Mouse (Mus musculus) kidney, postnatal 14 days (tissue): ENCODE results near the gene Arpc2.
"Not testable (repeated sequence)": the region's sequence is repeated elsewhere in the genome, so short reads cannot be mapped to it uniquely, and the experiment has no call there.

Source experiments
- DNase-seq: peaks from one replicate; pipeline ENCODE4 v3.0.0; 2022; ENCODE audit warnings: mixed read lengths

Arpc2 gene

GRCm38 (mm10) chr1:74284543-74285160, 48.8 kb downstream of the Arpc2 start, which contains the start of the genes Aamp and Pnkd:
TSS of gene Aamp (minus strand) at chr1:74284738.
TSS of gene Pnkd (plus strand) at chr1:74284930.
- peak; percentile 100 for DNase-seq

DNA sequence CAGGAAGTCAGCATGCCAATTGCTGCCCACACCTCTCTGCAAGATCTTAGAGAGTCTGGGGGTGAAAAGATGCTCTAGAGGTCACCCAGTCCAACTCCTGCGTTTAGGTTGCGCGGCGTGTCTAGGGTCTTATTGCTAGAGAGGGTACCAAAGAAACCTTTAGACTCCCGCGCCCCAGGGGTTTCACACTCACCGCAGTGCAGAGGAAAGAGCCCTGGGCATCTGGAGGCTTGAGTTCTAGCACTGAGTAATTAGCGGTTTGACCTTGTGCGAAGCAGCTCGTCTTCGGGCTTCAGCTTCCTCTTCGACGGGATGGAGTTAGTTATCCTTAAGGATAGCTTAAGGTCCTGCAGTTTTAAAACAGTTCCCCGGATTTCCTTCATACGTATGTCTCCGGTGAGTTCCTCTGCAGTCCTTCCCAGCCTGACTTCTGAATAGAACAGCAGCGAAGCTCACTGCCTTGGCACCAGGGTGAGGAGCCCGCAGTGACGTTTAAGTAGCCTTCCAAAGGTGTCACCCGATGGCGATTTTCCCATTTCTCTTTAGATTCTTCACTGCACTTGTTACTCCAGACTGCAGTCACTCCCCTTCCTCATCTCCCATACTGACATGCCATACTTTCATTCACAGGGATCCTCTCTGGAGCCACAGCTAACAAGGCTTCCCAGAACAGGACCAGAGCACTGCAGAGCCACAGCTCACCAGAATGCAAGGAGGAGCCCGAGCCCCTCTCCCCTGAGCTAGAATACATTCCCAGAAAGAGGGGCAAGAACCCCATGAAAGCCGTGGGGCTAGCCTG, 49.5 kb downstream of the Arpc2 start:
- DNase-seq: no peak

DNA sequence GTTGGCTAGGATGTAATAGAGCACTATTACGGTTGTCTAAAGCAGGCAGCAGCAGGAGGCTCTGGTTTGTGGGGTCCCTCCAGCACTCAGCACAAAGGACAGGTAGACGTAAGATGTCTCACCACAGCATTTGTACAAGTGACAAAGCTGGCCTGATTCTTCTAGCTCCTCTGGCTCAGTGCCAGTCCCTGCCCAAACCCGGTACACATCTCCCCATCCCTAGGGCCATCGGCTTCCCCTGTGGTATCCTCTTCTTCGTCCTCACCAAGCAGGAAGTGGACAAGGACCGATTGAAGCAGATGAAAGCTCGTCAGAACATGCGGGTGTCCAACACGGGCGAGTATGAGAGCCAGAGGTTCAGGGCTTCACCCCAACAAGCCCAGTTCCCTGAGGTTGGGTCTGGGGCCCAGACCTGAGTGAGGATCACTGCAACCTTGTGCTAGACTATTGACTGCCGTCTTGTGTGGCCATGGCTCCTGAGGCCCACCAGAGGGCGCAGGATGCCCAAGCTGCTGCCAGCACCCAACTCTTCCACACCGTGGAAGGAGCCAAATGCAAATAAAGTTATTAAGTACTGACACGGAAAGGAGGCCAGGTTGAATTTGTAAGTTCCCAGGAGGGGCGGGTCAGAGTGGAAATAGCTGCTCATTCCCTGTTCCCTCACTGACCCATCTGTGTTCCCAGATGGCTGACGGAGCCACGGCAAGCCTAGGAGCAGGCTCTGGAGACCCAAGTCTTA, 51.2 kb downstream of the Arpc2 start:
- DNase-seq: not testable (repeated sequence)

DNA sequence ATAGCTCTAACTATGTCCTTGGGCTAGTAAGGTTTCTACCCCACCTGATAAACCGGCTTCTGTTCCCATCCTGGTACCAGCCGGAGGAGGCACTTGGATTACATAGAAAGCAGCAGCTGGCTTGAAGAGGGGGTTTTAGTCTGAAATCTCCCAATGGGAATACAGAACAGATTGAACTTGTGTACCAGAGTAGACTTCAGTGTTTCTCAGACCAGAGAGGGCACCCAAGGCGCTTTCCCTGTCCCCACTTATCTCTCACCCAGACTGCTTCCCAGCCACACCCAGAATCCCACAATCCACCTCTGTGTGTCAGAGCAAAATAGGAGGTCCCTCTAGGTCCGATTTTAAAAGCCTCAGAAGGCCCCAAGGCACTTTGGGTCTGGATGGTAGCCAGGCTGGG, 52.4 kb downstream of the Arpc2 start:
- DNase-seq: no peak

DNA sequence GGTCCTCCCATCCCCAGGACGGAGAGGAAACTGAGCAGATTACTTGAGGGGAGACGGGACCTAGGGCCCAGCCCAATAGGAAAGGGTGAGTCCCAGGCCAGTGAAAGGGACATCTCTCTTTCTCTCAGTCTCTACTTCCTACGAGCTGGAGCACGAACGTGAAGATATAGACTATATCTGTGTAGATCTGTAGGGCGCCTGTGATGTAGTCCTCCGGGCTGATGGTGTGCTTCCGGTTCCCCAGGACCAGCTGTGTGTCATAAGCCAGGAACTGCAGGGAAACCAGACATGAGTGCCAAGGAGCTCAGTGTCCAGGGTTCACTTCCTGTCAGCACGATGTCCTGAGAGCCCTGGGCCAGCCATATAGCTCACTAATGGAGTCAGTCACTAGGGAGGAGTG, 53.4 kb downstream of the Arpc2 start:
- no peak for DNase-seq

GRCm38 (mm10) chr1:74289740-74290139, 53.9 kb downstream of the Arpc2 start:
- no peak for DNase-seq

- DNase-seq: no peak
Observed at GRCm38 (mm10) chr1:74290141-74290540, 54.3 kb downstream of the Arpc2 start.

DNA sequence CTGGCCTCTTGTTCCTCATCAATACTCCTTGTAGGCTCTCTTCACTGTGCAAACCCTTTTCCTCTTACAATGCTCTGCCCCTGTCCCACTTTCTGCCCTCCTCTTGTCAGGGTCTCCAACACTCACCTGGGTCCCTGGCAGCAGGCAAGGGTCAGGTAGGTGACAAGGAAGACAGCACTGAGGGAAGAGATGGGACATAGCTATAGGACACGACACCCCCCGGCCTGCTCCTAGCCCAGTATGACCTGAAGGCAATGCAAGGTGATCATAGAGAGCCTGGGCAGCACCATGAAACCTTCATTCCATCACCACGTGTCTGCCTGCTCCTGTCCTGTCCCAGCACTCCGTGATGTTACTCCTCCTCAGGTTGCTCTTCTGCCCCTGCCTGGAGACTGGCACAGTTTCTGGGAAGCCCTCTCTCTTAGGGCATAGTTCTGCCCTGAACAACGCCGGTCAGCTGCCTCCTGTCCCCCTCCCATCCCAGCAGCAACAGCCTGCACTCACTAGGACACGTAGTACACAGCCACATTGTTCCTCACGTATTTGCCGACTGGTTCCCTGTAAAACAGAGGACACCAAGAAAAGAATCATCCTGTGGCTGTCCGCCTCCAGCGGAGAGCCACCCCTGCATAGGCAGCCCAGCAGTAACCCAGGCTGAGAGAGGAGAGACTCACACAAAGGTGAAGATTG, 56.6 kb downstream of the Arpc2 start:
- DNase-seq: no peak

GRCm38 (mm10) chr1:74293306-74293960, 57.5 kb downstream of the Arpc2 start:
- DNase-seq: no peak

GRCm38 (mm10) chr1:74294090-74294643, 58.3 kb downstream of the Arpc2 start:
- DNase-seq: no peak

DNA sequence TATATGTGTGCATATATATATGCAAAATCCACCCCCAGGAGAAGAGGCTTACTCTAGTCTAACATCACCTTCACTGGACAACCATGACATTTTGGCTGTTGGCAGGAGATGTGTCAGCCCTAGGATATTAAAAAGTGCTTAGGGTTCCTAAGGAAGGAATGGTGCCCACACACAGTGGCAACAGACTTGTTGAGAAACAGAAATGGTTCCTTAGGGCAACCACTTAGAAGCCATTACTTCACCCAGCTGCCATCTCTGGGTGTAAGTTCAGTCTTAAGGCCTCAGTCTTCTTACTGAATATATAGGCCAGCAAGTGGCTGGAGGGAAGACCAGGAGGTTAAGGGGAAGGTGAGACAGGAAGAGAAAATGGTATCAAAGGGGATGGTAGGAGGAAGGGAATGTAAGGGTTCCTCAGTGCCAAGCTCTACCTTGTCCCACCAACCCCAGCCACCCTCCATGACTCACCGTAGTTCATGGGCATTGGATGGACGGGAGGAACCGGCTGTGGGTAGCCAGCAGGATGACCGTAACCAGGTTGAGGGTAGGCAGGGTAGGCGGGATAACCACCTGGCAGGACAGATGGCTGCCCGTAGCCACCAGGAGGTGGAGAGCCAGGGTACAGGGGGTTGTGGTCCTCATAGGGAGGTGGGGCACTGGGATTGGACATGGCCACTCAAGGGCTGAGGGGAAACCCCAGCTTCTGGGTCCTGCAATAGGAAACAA, 59.0 kb downstream of the Arpc2 start:
- no peak for DNase-seq

GRCm38 (mm10) chr1:74295456-74296171, 59.7 kb downstream of the Arpc2 start:
- DNase-seq: peak; percentile 93

GRCm38 (mm10) chr1:74296477-74296876, 60.6 kb downstream of the Arpc2 start:
- no peak for DNase-seq

DNA sequence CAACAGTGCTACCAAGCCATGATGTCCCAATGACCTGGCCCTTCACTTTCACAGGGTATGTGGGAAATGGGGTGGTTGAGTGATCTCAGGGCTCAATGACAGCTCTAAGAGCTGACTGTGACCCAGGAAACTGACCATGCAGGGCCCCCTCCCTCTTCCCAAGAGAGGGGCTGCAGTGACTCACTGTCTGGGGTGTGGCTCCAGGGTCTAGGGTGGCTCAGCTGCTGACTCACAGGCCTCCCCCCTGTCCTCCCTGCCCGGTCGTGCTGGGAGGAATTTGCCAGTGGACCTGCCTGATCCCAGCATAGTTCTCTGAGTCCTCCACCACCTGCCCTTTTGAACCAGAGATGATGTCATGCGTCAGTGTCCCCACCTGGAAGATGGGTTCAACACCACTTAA, 61.4 kb downstream of the Arpc2 start:
- DNase-seq: peak; percentile 49

- no peak for DNase-seq
Observed at GRCm38 (mm10) chr1:74298157-74298750, 62.4 kb downstream of the Arpc2 start.

DNA sequence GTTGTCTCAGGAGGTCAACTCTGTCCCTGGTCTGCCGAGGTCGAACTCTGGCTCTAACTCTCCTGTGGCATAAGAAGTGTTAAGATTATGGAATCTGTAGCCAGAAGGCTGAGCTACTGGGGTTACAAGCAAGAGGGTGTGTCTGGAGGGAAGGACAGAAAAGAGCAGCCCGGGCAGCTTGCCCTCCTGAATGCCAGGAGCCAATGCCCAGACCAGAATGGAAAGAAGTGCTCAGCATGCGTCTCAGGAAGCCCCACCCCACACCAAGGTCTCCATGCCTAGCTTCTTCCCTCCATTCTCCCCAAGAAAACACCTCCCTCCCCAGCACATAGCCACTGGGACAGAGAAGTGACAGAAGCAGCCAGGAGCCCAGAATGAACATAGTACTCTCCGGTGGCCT, 63.1 kb downstream of the Arpc2 start:
- DNase-seq: no peak

GRCm38 (mm10) chr1:74300347-74301110, 64.6 kb downstream of the Arpc2 start:
- DNase-seq: no peak

DNA sequence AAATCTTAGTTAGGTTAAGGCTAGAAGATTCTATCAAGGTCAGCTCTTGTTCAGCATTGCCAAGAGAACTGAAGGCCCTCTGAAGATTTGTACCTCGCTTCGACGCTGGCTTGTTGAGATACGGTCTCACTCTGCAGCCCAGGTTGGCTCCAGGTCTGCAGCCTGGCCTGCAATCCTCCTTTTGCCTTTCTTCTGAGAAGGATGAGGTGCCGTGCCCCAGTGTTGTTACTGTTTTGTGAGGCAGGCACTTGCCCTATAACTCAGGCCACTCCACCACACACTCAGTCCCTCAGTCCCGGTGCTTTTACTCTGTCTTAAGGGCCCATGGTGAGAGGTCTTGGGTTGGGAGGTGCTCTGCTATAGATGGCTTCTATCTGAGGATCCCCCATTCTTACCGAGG, 66.3 kb downstream of the Arpc2 start:
- no peak for DNase-seq

GRCm38 (mm10) chr1:74302835-74303234, 67.0 kb downstream of the Arpc2 start:
- no peak for DNase-seq
